Mouse (Mus musculus) liver, embryonic 14.5 days (tissue): ENCODE data around the gene Vsig2. TPM values are rescaled to one million over a fixed set of nuclear protein-coding genes. Genes with fewer than 3 reads are reported as not detected.

Experiments used
- ATAC-seq: fragments of 200-750 bp; cut with Nextera tagmentation; 2 replicates; pipeline ENCODE4 v1.8.0; 2017; ENCODE audit warnings: moderate number of reproducible peaks, mild to moderate bottlenecking, moderate library complexity; ENCODE audit not compliant: insufficient read depth
- DNase-seq, 3 experiments: peaks; one replicate each; pipeline ENCODE4 v3.0.0-alpha.2; 2012 to 2013; ENCODE audit warnings: low read depth in 3 of 3, low spot score in 3 of 3
- H3K27ac ChIP-seq: fragments of 300-500 bp; sonication (generic); 2 replicates; pipeline ENCODE4 v1.5.1; 2014; ENCODE audit warnings: moderate library complexity, mild to moderate bottlenecking, control low read depth, inconsistent platforms
- H3K27me3 ChIP-seq: fragments of 300-500 bp; sonication (generic); 2 replicates; pipeline ENCODE4 v1.6.1; 2014; ENCODE audit warnings: mild to moderate bottlenecking, low read length, moderate library complexity; ENCODE audit not compliant: control insufficient read depth, insufficient read depth
- H3K36me3 ChIP-seq: fragments of 300-500 bp; sonication (generic); replicated peaks from 2 replicates; pipeline ENCODE4 v1.6.1; 2014; ENCODE audit warnings: low read depth; ENCODE audit not compliant: control insufficient read depth, insufficient read depth
- H3K4me1 ChIP-seq, 2 experiments: fragments of 200-500 bp in 1 of 2; fragments of 300-500 bp in 1 of 2; sonication (generic) in 1 of 2; replicated peaks; 2 replicates each; pipeline ENCODE4 v1.6.1; 2012 to 2014; ENCODE audit warnings: antibody characterized with exemption in 1 of 2, inconsistent platforms in 1 of 2, low read length in 1 of 2; ENCODE audit not compliant: control insufficient read depth in 2 of 2, insufficient read depth in 2 of 2
- H3K4me2 ChIP-seq: fragments of 300-500 bp; sonication (generic); 2 replicates; pipeline ENCODE4 v1.6.1; 2014; ENCODE audit warnings: low read depth, mild to moderate bottlenecking, control low read depth, moderate library complexity
- H3K4me3 ChIP-seq, 2 experiments: fragments of 200-500 bp in 1 of 2; fragments of 300-500 bp in 1 of 2; sonication (generic) in 1 of 2; 2 replicates each; pipeline ENCODE4 v1.5.1; 2012 to 2014; ENCODE audit warnings: low read depth in 2 of 2, low read length in 2 of 2, mild to moderate bottlenecking in 2 of 2, control low read depth in 1 of 2, inconsistent platforms in 1 of 2, moderate library complexity in 1 of 2; ENCODE audit not compliant: insufficient read depth in 1 of 2
- H3K9ac ChIP-seq: fragments of 300-500 bp; sonication (generic); replicated peaks from 2 replicates; pipeline ENCODE4 v1.6.1; 2014; ENCODE audit warnings: mild to moderate bottlenecking, control low read depth, moderate library complexity
- H3K9me3 ChIP-seq: fragments of 300-500 bp; sonication (generic); 2 replicates; pipeline ENCODE4 v1.6.1; 2016; ENCODE audit warnings: low read length, mixed read lengths; ENCODE audit not compliant: control insufficient read depth
- CTCF ChIP-seq: IDR thresholded peaks from 2 replicates; pipeline ENCODE4 v1.5.1; 2016; ENCODE audit warnings: antibody characterized with exemption, low read depth, control low read depth
- EP300 ChIP-seq: IDR thresholded peaks from 2 replicates; pipeline ENCODE4 v1.6.1; 2016; ENCODE audit warnings: antibody characterized with exemption, low read depth
- WGBS: fragments of 180-500 bp; shearing (Covaris S2); extraction: QIAGEN DNeasy Blood & Tissue Kit; methylation state at CpG from one replicate; pipeline ENCODE4 v1.1.7; 2014; ENCODE audit not compliant: insufficient replicate concordance; 5-methylcytosine and 5-hydroxymethylcytosine counted together
- polyA plus RNA-seq, 2 experiments: library from polyadenylated mRNA; depleted of rRNA in 1 of 2; stranded (reverse) in 1 of 2; unstranded in 1 of 2; fragments of >200 nt; fragmentation: Nextera tagmentation in 1 of 2; extraction: Ambion mirVana in 1 of 2; gene quantifications; 2 replicates each; pipeline versions ENCODE4 v1.2.1 to v1.2.3; 2012 to 2014

Vsig2 gene
- polyA plus RNA-seq, 2 experiments = 0.36 to 0.70 TPM

- Histone ChIP-seq H3K27me3 (peaks cover 9% of the 10 kb centered on the region), H3K4me2 (no peak overlapping the region), H3K4me1 (peaks cover 0 to 3% of the 10 kb centered on the region in 2 experiments; a peak in 1 of 4 replicates), H3K9ac (no peak overlapping the region), H3K27ac (no peak overlapping the region), H3K9me3 (no peaks in the 10 kb centered on the region), H3K36me3 (no peaks in the 10 kb centered on the region), H3K4me3 (no peak overlapping the region)
- 52% methylated on average over 7 of the region's 7 CpGs for WGBS
- TF ChIP-seq CTCF (no peak), EP300 (no peak)
- DNase-seq (no peak), ATAC-seq (no peak)
These were observed 3.0 kb downstream of the Vsig2 start for GRCm38 (mm10) chr9:37541851-37542642.

- Histone ChIP-seq H3K9ac (no peak overlapping the region), H3K9me3 (no peaks in the 10 kb centered on the region), H3K4me3 (peak overlapping the region in 1 of 2 experiments; percentile 44; a peak in 1 of 4 replicates), H3K27ac (no peak overlapping the region), H3K36me3 (no peaks in the 10 kb centered on the region), H3K4me2 (peak overlapping the region; percentile 67), H3K27me3 (peaks cover 7% of the 10 kb centered on the region; the same call in 1 of the 2 replicates), H3K4me1 (peaks cover 0 to 3% of the 10 kb centered on the region in 2 experiments; a peak in 1 of 4 replicates)
- TF ChIP-seq CTCF (no peak), EP300 (no peak)
- DNase-seq (no peak), ATAC-seq (no peak)
- 50% methylated on average over 12 of the region's 12 CpGs for WGBS
These were observed 4.9 kb downstream of the Vsig2 start for GRCm38 (mm10) chr9:37543869-37544440.

- no peak for DNase-seq
- peak overlapping the region; percentile 67 for H3K4me2 ChIP-seq
- H3K27ac ChIP-seq = no peak overlapping the region
- peak overlapping the region; percentile 37 to 44 for H3K4me3 ChIP-seq
- TF ChIP-seq EP300 (no peak), CTCF (peak; percentile 80)
- peaks cover 0 to 3% of the 10 kb centered on the region in 2 experiments; a peak in 1 of 4 replicates for H3K4me1 ChIP-seq
- H3K36me3 ChIP-seq = no peaks in the 10 kb centered on the region
- ATAC-seq = peak; percentile 56
- no peaks in the 10 kb centered on the region for H3K9me3 ChIP-seq
- H3K9ac ChIP-seq = no peak overlapping the region
- 5% methylated on average over 29 of the region's 29 CpGs for WGBS
- H3K27me3 ChIP-seq = peaks cover 7% of the 10 kb centered on the region; the same call in 1 of the 2 replicates
These were observed 5.6 kb downstream of the Vsig2 start for GRCm38 (mm10) chr9:37544447-37545165.

- 36% methylated on average over 17 of the region's 17 CpGs for WGBS
- Histone ChIP-seq H3K9me3 (no peaks in the 10 kb centered on the region), H3K36me3 (no peaks in the 10 kb centered on the region), H3K27me3 (peaks cover 7% of the 10 kb centered on the region; the same call in 1 of the 2 replicates), H3K4me1 (peaks cover 0 to 3% of the 10 kb centered on the region in 2 experiments; a peak in 1 of 4 replicates), H3K27ac (no peak overlapping the region), H3K4me3 (peak overlapping the region; percentile 10 to 44; a peak in 2 of 4 replicates), H3K9ac (no peak overlapping the region), H3K4me2 (peak overlapping the region; percentile 67)
- DNase-seq (no peak), ATAC-seq (no peak)
- TF ChIP-seq CTCF (no peak), EP300 (no peak)
These were observed 6.1 kb downstream of the Vsig2 start for GRCm38 (mm10) chr9:37545166-37545610.
